Mouse (Mus musculus): ENCODE data around the gene Morn5.
A peak's percentile ranks its signal among the peaks of the same experiment; 100 is the strongest.

Morn5 gene

GRCm38 (mm10) chr2:36048748-36049566 lies at the start of gene Morn5, which contains the start of gene Ndufa8:
Gene Morn5 (plus strand): TSS chr2:36049458.
Gene Ndufa8 (minus strand): TSS chr2:36049406.
- peak; percentile 99 for DNase-seq (ENCODE audit: low read depth, low spot score)

- DNase-seq (ENCODE audit: low read depth, low spot score) = no peak
Observed at GRCm38 (mm10) chr2:36000390-36000789, 48.9 kb upstream of the Morn5 start.

- DNase-seq (ENCODE audit: low read depth, low spot score) = no peak
Observed at GRCm38 (mm10) chr2:36002188-36002587, 47.1 kb upstream of the Morn5 start.

GRCm38 (mm10) chr2:36008071-36008470 lies 41.2 kb upstream of the Morn5 start:
- DNase-seq (ENCODE audit: low read depth, low spot score) = peak; percentile 89

GRCm38 (mm10) chr2:36009386-36009785 lies 39.9 kb upstream of the Morn5 start:
- peak; percentile 92 for DNase-seq (ENCODE audit: low read depth, low spot score)

GRCm38 (mm10) chr2:36010579-36010978 lies 38.7 kb upstream of the Morn5 start:
- DNase-seq (ENCODE audit: low read depth, low spot score) = no peak

- no peak for DNase-seq (ENCODE audit: low read depth, low spot score)
Observed at GRCm38 (mm10) chr2:36011331-36011825, 37.9 kb upstream of the Morn5 start.

GRCm38 (mm10) chr2:36013010-36013409 lies 36.2 kb upstream of the Morn5 start:
- DNase-seq (ENCODE audit: low read depth, low spot score) = no peak

GRCm38 (mm10) chr2:36021385-36022159 lies 27.7 kb upstream of the Morn5 start:
- no peak for DNase-seq (ENCODE audit: low read depth, low spot score)

GRCm38 (mm10) chr2:36023291-36023690 lies 26.0 kb upstream of the Morn5 start:
- DNase-seq (ENCODE audit: low read depth, low spot score) = no peak

GRCm38 (mm10) chr2:36032884-36033283 lies 16.4 kb upstream of the Morn5 start:
- DNase-seq (ENCODE audit: low read depth, low spot score) = no peak

- no peak for DNase-seq (ENCODE audit: low read depth, low spot score)
Observed at GRCm38 (mm10) chr2:36033966-36034365, 15.3 kb upstream of the Morn5 start.

- no peak for DNase-seq (ENCODE audit: low read depth, low spot score)
Observed at GRCm38 (mm10) chr2:36034898-36035297, 14.4 kb upstream of the Morn5 start.

- DNase-seq (ENCODE audit: low read depth, low spot score) = no peak
Observed at GRCm38 (mm10) chr2:36035413-36036081, 13.7 kb upstream of the Morn5 start.

- no peak for DNase-seq (ENCODE audit: low read depth, low spot score)
Observed at GRCm38 (mm10) chr2:36039297-36039985, 9.8 kb upstream of the Morn5 start.

GRCm38 (mm10) chr2:36040872-36041271 lies 8.4 kb upstream of the Morn5 start:
- no peak for DNase-seq (ENCODE audit: low read depth, low spot score)

- peak; percentile 13 for DNase-seq (ENCODE audit: low read depth, low spot score)
Observed at GRCm38 (mm10) chr2:36048164-36048563, 1.1 kb upstream of the Morn5 start.

GRCm38 (mm10) chr2:36049567-36049954 lies 303 bp downstream of the Morn5 start:
- no peak for DNase-seq (ENCODE audit: low read depth, low spot score)

- DNase-seq (ENCODE audit: low read depth, low spot score) = no peak
Observed at GRCm38 (mm10) chr2:36053249-36053648, 4.0 kb downstream of the Morn5 start.

GRCm38 (mm10) chr2:36056248-36056647 lies 7.0 kb downstream of the Morn5 start:
- DNase-seq (ENCODE audit: low read depth, low spot score) = peak; percentile 62

- DNase-seq (ENCODE audit: low read depth, low spot score) = no peak
Observed at GRCm38 (mm10) chr2:36061409-36061808, 12.2 kb downstream of the Morn5 start.
